In genomic region chr1:62213285-62213684, GRCm38 (mm10) we compare ENCODE assay signal across 21 mouse cellular contexts.
"Had no signal": no experiment of that assay in that cellular context is flagged by ENCODE, and none has a peak within 500 bp of the region (broad histone marks: within the 10 kb centered on the region; RNA-seq: fewer than 3 reads in every experiment).

No protein-coding gene starts in this region.

- H3K4me1 ChIP-seq: liver, embryonic 15.5 days; lung, embryonic 15.5 days had no signal

- ATAC-seq: liver, postnatal 0 days; lung, postnatal 0 days; midbrain, embryonic 16.5 days had no signal

- H3K4me2 ChIP-seq: liver, embryonic 15.5 days; lung, embryonic 15.5 days; midbrain, embryonic 12.5 days; neural tube, embryonic 13.5 days; neural tube, embryonic 15.5 days had no signal

- H3K27me3 ChIP-seq: liver, embryonic 15.5 days; lung, embryonic 15.5 days; midbrain, embryonic 12.5 days; neural tube, embryonic 13.5 days; neural tube, embryonic 15.5 days had no signal

- H3K4me3 ChIP-seq: liver, embryonic 15.5 days; lung, embryonic 15.5 days; midbrain, embryonic 10.5 days; midbrain, embryonic 12.5 days; myocyte; neural tube, embryonic 13.5 days; neural tube, embryonic 15.5 days had no signal

- DNase-seq: liver, postnatal 0 days; lung, adult 2 months; lung, postnatal 14 days; lung, postnatal 36 days; right cerebral cortex, adult 18-20 months; right cerebral cortex, postnatal 25 days; right cerebral cortex, postnatal 4 days; spleen, adult 18-20 months; thymus, adult 18-20 months; thymus, postnatal 14 days; thymus, postnatal 36 days had no signal

- H3K9ac ChIP-seq: liver, embryonic 15.5 days; liver, postnatal 0 days; lung, embryonic 15.5 days; midbrain, embryonic 12.5 days; neural tube, embryonic 13.5 days; neural tube, embryonic 15.5 days had no signal

- H3K27ac ChIP-seq: liver, embryonic 15.5 days; lung, embryonic 15.5 days; macrophage; midbrain, embryonic 10.5 days; midbrain, embryonic 12.5 days; neural tube, embryonic 13.5 days; neural tube, embryonic 15.5 days had no signal

- H3K36me3 ChIP-seq: liver, embryonic 15.5 days; lung, embryonic 15.5 days; midbrain, embryonic 10.5 days; midbrain, embryonic 12.5 days; neural tube, embryonic 13.5 days; neural tube, embryonic 15.5 days had no signal

- H3K9me3 ChIP-seq: liver, embryonic 15.5 days; lung, embryonic 15.5 days; midbrain, embryonic 10.5 days; midbrain, embryonic 12.5 days; neural tube, embryonic 13.5 days; neural tube, embryonic 15.5 days had no signal
